Mouse (Mus musculus) T-helper 2 cell (primary cell): ENCODE data around the gene Kif3a.

Source experiments
- in situ Hi-C: fragments of 300-600 bp; cut with MboI, MseI; formaldehyde crosslinking; loops from one replicate; pipeline ENCODE4 v1.15.1; 2025; ENCODE audit warnings: high pct_unique_total_duplicates

Gene Kif3a

DNA sequence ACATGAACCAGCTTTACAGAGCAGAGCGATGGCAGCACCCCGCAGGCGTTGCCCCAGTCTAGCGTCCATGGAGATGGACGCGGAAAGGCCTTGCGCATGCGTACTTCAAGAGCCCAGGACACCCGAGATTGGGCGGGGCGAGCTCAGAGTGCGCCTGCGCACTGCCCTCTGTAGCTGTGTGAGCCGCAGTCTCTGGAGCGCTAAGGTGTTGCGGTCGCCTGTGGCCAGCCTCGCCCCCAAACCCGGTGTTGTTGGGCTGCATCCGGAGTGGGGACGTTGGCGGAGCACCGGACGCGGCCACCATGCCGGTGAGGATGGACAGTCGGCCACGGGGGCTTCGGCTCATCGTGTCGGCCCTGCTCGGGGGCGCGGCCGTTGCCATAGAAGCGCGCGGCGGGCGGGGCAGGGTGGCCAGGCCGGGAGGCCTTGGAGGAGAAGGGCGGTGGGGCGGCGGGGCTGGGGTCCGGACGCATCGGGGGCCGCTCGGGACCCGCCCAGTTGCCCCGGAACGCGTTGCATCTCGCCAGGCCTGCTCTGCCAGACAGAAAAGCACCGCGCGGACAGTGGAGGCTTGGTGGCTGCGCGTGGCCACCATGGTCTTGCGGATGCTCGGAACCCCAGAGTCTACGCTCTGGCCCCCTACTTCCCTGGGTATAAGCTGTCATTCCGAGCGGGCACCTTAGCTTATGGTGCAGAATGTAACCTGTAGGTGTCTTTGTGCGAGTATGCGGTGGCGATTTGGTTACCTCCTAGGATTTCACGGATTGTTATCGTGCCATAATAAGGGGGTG, at the start of gene Kif3a:
TSS of gene Kif3a (plus strand) at position 156 of the 791 bp plus-strand sequence.
- in situ Hi-C loops: no loop called here

DNA sequence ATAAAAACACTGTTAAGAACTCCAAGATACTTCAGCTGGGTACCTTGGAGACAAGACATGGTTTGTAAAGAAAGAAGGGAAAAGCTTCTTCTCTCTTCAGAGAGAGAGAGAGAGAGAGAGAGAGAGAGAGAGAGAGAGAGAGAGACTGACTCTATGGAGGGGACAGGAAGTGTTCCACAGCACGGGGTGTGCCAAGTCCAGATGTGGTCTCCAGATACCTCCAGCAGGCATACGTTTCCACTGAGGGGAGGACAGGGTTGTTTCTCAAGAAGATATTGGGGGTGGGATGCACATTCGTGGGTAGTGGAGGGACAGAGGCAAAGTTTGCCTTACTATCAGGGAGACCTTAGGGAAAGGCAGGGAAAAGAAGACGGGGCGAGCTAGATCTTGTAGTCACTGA, 48.4 kb upstream of the Kif3a start:
- in situ Hi-C loops: no loop called here

DNA sequence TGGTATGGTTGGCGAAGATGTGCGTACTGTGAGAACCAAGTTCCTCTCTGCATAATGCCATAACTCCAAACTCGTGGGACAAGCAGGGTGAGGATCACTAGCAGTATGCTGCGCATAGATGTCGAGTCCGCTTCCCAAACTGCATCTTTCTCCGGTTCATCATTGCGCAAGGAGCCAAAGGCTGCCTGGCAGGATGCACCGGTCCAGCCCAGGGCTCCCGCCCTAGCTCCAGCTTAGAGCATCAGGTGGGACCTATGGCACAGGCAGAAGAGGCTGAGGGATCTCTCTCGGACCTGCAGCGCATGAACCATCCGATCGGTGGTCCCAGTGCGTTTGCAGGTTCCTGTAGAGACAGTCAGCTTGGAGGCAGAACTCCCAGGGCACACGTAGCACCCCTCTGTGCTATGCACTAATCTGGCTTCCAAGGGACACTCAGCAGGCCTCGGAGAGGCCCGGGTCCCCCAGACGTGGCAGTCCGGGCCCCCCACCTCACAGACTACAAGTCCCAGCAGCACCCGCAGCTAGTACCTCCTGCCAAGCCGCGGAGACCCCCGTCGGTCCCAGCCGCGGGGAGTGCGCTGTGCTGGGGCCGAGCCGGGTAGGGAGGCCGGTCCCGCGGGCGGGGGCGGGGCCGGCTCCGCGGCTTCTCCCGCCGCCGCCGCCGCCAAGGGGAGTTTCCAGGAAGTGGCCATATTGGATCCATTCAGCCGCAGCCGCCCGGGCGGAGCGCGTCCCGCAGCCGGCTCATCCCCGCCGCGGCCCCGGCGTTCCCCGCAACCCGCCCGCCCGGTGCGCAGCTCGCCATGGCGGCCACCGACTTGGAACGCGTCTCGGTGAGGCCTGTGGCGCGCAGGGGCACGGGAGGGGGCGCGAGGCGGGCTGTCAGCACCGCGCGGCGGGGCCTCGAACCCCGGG, 47.7 kb upstream of the Kif3a start, which contains the start of gene Sept8:
TSS of gene Sept8 (plus strand) at position 51 of the 915 bp plus-strand sequence.
- in situ Hi-C loops: no loop called here

DNA sequence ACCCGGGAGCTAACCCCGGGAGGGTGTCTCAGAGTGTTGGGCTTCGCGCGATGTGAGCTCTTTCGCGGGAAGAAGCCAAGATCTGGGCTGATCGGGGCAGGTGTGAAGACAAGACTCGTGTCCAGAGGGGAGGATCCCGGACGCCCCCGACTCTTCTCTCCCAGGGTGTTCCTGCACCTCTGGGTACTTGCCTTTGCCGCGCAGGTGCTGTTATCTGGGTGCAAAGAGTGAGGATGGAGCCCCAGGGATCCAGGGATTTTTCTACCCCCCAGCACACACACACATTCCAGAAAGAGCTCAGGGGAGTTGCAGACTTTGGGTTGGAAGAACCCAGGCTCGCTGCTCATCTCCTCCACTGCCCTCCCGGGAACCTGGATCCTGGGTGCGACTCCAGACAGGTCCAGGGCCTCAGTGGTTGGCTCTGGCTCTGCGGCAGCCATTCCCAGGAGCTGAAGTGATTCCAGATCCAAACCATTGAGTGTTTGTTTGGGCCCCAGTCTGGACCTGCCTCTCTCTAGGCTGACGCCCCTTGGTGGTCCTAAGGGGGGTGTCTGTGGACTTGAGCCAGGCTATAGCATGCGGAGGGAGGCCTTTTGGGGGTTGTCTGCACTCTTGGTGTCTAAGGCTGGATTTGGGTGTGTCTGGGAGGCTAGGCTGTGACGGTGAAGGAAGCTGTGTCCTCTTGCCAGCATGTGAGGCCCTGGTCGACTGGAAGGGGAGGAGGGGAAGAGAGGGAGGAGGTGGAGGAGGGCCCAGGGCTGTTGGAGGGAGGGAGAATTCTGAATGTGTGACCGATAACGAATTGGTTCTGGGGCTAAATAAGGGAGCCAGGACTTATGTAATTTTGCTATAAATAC, 46.8 kb upstream of the Kif3a start:
- in situ Hi-C loops: no loop called here

DNA sequence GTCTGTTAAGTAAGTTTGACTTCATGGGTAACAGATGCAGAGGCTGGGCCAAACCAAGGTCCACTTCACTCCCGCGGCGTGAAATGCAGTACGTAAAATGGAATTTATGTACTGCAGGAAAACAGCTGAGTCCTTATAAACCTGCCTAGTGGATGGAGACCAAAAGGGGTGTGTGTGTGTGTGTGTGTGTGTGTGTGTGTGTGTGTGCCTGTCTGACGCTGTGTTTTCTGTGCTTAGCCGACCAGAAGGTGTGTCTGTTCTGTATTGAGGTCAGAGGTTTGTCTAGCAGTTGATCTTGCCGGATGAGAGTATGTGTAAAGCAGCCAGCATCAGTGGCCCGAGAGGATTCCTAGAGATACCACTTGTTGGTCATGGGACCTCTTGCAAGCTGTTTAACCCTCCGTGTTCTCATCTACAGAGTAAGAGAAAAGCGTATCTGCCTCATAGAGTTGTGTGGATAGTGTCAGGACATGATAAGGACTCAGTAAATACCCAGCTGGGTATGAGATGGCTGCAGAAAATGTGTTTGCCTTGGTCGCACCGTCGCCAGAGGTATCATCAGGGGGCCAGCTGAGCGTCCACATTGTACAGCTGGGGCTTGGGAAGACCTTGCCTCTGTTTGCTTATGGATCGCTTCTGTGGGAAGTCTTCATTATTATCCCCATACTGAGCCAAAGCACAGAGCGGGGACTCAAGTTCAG, 45.9 kb upstream of the Kif3a start:
- in situ Hi-C loops: no loop called here

DNA sequence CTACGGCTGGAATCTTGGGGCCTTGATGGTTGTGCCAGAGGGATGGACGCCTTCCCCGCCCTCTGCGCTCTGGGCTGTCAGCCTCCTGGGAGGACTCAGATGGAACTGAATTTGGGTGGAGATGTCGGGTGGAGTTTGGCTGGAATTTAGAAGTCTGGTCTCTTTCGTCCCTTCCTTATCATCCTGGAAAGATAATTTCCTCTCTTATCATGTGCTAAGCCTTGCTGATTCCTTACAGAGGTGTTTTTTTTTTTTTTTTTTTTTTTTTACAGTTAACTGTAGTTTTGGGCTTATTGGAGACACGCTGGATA, 45.4 kb upstream of the Kif3a start:
- in situ Hi-C loops: no loop called here

DNA sequence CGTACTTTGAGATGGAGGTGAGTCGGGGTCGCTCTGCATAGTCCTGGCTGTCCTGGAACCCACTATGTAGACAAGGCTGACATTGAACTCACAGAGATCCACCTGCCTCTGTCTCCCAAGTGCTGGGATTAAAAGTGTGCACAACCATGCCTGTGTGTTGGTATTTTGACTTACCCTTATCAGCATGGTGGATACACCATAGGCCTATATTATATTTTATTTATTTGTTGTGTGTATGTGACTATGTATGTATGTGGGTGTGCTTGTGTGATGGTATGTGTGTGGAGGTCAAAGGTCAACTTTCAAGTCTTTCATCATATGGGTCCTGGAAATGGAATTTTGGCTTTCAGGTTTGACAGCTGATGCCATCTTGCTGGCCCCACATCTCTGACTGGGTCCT, 44.8 kb upstream of the Kif3a start:
- in situ Hi-C loops: no loop called here

DNA sequence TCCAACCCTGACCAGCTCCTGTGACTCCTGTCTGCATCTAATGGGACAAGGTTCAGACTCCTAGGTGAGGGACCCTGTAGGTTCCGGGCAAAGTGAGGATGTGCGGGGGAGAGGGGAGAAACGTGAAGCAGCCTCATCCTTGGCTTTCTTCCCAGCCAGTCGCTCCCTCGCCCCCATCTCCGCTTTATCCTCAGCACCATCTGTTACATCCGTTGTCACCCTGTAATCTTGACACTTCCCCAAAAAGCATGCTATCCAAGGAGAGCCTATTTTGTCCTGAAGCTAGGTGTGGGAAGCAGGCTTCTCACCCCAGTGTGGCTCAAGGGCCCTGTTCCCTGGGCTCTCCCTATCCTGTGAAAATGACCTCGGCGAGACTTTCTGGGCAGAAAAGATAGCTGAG, 44.2 kb upstream of the Kif3a start:
- in situ Hi-C loops: no loop called here

DNA sequence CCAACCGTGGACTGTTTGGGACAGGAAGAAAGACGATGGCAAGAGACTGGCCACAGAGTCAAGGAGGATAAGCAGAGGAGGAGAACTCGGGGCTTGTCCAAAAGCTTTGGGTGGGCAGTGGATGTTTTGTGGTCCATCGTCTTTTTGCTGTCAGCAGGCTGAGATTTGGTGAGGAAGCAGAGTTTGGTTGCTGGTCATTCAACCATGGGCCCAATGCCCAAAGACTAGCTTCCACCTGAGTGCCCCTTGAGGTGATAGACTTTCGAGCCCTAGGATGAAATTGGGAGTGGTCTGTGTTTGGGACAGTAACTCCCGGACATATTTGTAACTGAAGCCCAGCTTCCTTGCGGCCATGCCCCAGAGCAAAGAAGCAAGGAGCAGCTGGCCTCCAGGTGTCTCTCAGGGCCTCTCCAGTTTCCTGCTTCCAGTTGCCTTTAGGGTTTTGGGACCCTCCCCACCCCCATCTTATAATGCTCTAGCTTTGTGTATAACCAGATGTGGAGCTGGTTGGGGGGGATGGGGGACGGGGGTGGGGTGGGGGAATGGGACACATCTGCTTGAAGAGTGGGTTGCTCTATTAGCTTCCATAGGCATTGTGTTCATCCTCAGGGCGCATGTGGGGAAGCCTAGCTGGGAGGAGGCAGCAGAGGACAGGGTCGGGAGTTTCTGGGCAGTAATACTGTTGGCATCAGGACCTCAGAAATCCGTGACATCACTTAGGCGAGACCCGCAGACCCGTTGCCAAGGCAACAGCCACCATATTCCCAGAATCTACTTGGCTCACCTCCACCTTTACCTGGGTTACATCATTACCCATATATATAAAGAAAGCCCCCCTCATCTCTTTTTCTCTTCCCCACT, 43.4 kb upstream of the Kif3a start:
- in situ Hi-C loops: no loop called here

DNA sequence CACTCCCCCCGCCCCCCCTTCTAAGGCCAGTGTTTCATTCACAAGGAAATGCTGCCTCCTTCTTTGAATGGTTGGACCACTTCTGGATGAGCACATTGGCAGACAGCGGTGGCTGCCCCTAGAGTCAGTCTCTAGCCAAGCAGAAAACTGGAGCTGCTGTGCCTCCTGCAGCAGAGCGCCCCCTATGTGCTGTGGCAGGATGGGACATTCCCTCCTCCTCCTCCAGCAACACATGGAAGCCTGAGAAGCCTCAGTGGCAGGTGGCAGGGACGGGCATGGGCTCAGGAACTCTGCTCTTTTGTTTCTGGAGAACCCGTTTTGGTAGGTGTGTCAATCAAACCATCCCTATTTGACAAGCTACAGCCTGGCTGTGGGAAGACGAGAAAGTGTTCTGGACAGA, 42.3 kb upstream of the Kif3a start:
- in situ Hi-C loops: loop anchor here (5.0 kb wide), 1 partner anchor 33 kb away; no protein-coding TSS in a partner anchor

DNA sequence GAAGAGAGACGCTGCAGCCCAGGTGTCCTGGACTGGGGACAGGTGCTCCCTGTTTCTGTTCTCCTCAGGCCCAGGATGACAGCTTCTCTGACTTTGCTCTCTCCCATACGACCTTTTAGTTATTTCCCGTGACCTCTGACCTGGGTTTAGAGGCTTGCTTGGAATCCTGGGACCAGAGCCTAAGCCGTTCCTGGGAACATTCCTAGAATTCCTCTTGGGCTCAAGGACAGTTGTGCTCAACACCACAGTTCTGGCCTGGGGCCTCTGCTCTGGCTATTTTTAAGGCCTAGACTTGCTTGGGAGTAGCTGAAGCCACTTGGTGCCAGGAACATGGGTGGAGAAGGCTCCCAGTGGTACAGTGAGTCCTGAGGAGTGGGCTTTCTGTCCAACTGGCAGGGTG, 41.7 kb upstream of the Kif3a start:
- in situ Hi-C loops: loop anchor here (5.0 kb wide), 1 partner anchor 33 kb away; no protein-coding TSS in a partner anchor

DNA sequence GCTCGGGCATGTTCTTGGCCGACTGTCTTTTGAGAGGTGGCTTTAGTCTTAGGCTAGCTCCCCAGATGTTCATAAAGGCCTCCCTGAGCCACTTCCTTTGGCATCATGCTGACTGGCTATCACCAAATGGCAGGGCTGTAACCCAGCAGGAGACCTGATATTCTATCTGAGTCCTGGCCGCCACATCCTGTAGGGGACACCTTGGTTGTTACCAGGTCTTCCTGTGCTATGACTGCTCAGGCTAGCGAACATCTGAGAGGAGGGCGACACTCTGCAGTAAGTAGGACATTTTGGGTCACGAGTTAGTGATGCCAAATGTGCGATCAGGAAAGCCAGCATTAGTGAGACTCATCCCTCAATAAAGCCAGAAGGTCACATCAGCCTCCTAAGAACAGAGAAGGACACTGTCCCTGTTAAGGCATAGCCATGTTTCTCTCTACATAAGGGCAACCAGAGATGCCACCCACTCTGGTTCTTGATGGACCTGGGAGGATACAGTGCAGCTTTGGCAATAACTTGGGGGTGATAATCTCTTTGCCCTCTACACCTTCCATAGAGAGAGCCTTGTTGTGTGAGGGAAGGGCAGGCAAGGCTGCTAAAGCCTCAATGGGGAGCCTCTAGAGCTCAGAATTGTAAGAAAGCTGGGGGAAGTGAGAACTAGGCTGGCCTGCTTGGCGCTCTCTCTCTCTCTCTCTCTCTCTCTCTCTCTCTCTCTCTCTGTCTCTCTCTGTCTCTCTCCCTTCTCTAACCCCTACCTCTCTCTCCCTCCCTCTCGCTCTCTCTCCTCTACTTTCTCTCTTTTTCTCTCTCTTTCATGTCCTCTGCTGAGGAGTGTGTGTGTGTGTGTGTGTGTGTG, 38.6 kb upstream of the Kif3a start:
- in situ Hi-C loops: loop anchor here (5.0 kb wide), 1 partner anchor 36 kb away; no protein-coding TSS in a partner anchor

DNA sequence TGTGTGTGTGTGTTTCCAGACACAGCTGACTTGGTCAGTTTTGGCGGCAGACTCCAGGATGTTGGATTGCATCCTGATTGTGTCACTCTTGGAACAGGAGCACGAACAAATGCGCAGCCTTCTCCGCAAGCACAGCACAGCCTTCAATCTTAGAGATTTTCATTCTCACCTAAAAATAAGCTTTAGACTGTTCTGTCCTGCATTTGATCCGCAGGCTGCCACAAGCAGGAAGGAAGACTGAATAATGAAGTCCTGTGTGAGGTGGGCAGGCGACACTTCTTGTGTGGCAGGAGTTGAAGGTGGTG, 38.0 kb upstream of the Kif3a start:
- in situ Hi-C loops: loop anchor here (5.0 kb wide), 1 partner anchor 37 kb away; no protein-coding TSS in a partner anchor

DNA sequence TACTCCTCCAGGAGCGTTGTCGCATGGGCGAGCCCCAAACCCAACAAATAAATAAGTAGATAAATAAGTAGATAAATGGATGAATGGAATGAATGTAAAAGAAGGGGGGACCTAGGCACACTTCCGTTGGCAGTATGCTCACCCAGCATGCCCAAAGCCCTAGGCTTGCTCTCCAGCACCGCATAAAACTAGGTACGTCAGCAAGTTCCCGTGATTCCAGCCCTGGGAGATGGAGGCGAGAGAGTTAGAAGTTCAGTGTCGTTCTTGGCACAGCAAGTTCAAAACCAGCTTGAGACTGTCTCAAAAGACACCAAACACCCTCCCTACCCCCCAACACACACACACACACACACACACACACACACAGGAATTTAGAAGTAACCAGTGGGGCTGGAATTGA, 37.2 kb upstream of the Kif3a start:
- in situ Hi-C loops: no loop called here

DNA sequence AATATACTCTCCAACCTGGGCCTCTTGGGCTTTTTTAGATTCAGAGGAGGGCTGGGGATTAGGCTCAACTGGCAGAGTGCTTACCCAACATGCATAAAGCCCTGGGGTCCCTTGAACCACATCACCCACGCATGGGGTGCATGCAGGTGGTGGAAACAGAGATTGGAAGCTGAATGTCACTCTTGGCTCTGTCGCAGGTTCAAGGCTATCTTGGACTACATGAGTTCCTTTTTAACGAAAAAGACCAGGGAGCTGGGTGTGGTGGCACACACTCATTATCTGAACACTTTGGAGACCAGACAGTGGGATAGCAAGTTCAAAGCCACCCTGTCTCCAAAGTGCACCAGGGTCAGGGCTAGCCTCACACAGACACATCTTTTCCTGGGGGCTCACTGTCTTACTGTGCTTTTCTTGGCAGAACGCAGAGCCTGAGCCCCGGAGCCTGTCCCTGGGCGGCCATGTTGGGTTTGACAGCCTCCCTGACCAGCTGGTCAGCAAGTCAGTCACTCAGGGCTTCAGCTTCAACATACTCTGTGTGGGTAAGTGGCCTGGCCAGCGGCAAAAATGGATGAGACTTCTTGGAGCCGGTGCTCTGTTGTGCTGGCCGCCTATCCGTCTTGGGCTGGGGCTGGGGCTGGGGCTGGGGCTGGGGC, 35.5 kb upstream of the Kif3a start:
- in situ Hi-C loops: no loop called here

DNA sequence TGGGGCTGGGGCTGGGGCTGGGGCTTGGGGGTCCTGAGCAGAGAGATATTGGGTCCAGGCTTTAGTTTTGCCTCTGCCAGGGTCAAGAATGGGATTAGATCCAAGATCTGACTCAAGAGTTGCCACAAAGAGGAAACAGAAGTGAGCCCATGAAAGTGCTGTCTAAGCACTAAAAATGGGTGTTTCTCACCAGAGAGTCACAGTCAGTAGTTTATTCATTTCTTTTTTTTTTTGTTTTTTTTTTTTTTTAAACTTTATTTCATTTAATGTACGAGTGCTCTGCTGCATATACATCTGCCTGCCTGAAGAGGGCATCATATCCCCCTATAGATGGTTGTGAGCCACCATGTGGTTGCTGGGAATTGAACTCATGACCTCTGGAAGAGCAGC, 35.0 kb upstream of the Kif3a start:
- in situ Hi-C loops: no loop called here

DNA sequence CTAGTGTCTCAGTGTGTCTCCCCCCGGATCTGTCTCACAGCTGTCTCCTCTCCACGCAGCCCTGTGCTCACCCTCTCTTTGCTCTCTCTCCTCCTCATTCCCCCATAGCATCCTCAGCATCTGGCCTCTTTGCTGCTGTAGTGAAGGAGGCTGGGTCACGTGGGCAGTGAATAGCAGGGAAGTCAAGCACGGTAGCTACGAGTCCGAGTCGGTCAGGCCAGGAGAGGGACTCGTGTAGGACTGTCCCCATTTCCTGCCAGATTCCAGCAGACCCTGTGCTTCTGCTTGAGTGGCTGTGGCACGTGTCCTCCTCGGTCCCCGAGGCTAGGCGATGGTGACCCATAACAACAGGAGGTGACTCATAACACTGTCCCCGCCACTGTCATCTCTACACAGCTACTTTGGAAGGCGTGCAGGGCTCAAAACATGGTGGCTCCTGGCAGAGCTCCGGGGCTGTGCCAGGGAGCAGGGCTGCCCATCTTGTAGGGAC, 28.1 kb upstream of the Kif3a start:
- in situ Hi-C loops: no loop called here

DNA sequence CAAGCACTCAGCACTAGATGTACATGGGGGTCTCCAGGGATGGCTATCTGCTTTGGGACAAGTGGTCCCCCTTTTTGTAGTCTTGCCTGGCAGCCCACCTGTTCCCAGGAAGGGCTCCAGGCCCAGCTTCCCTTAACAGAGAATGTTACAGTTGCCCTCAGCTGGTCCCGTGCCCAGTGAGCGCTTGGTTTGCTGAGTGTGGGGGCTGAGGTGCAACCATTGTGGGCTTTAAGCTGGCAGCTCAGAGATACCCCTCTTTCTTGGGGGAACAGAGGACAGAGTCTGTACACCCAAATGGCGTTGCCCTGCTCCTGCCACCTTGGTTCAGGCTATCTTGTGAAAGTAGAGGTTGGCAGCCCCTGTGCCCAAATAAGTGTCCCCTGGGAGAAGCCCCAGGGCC, 26.8 kb upstream of the Kif3a start:
- in situ Hi-C loops: no loop called here

DNA sequence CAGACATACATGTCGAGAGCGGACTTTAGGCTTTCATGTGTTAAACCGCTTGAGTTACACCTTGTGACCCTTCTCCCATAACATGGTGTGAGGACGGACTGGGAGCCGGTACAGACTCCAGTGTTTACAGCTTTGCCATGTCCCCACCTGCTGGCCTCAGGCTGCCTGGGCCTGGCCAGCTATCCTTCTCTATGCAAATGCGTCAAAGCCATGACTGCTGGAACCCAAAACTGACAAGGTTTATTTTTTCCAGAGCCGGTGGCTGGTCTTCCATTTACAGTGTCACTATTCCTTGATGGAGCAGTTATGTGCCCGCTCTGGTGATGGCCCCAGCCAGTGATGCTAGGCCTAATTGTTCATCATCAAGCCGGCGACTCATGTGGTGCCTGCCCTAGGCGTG, 26.0 kb upstream of the Kif3a start:
- in situ Hi-C loops: no loop called here
